Mouse (Mus musculus): Measurements from ENCODE around the gene Zbtb8os.

DNA sequence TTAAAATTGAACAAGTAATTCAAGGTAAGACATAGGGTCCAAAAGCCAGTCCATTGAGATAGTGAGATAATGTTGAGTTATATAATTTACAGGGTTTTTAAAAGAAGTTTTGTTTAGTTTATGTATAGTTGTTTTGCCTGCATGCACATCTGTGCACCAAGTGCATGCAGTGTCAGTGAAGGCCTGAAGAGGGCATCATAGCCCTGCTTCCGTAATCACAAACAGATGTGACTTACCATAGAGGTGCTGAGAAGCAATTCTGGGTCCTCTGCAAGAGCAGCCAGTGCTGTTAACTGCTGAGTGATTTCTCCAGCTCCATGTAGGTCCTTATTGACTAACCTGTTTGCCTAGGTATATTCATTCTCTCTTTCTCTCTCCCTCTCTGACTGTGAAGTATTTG, 6.4 kb downstream of the Zbtb8os start:
- TF ChIP-seq CTCF (IDR thresholded peaks at IDR 0.05; ENCODE audit: low read depth, low read length): no peak
- no peak for TF ChIP-seq GATA1 (IDR thresholded peaks at IDR 0.05; ENCODE audit: borderline replicate concordance, low read length)
- TF ChIP-seq TAL1 (conservative IDR thresholded peaks at IDR 0.05; ENCODE audit: low read depth, low read length): no peak
- no peak for TF ChIP-seq GATA2 (IDR thresholded peaks at IDR 0.05; ENCODE audit: borderline replicate concordance, low read depth, low read length)
- no peak for TF ChIP-seq POLR2AphosphoS5 (IDR thresholded peaks at IDR 0.05; ENCODE audit: insufficient replicate concordance, low read depth, low read length)

Measured in G1E (cell line).